Mouse (Mus musculus) skeletal muscle tissue, adult 2 months (tissue): ENCODE results near the gene Mxd4.

Source experiments
- DNase-seq: peaks from one replicate; pipeline ENCODE4 v3.0.0-alpha.2; 2012; ENCODE audit warnings: low read depth, low spot score

The Mxd4 gene

GRCm38 (mm10) chr5:34197243-34197642 lies 9.7 kb upstream of the Mxd4 start:
- no peak for DNase-seq

DNA sequence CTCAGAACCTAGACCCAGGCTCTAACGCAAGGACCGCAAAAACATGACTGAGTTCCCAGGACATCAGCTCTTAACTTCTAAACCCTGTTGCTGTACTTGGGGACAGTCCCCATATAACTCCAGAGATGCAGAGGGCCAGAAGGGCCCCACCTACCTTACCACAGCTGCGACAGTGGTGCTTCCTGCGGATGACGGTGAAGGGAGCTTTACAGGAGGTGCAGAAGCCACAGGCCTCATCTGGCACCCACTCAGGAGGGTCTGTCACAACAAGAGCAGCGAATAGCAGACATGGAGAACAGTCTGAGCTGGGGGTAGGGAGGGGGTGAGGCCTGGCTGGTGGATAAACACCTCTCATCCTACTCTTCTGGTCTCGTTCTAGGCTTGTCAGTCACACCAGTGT lies 8.9 kb upstream of the Mxd4 start:
- DNase-seq: no peak

DNA sequence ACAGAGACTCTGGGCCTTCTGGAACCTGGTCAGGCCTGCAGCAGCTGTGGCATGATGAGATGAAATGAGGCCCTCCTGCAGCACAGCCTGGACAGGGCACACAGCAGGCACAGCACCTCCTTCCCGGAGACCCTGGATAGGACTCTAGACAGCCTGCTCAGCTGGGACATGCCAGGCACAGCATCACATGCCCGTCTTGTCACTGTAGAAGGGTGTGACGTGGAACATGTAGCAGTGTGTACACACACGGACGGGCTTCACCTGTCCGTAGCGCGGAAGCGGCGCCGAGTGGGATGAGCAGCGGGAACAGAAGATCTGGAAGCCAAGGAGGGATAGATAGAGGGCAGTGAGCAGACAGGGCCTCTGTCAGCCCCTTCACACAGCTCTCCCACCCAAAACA lies 8.3 kb upstream of the Mxd4 start:
- no peak for DNase-seq

DNA sequence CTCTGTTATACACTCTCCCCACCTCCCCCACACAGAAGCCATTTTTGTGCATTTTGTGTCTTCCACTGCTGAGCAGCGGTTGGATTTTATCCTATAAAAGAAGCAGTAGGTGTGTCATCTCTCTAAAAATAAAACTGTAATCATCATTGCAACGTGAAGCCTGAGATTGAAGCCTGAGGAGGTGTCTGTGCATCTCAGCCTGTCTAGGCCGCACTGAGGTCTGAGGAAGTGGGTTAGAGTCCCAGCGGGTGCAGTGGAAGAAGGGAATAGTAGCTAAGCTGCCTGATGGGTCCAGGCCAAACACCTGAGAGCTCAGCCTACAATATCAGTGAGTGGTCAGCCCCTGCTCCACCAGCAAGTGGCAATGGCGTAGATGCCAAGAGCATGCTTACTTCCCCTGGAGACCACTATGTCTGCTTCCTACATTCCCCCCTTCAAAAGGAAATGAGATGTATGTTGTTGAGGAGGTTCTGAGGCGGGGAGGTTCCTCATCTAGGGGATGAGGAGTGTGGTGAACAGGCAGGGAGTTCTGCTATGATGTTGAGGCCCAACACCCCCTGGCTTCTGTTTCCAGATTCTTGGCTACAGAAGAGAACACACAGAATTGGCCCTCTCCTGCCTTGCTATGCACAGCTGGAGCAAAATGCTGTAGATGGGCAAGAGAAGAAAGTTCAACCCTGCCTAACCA lies 7.6 kb upstream of the Mxd4 start:
- no peak for DNase-seq

- no peak for DNase-seq
Measured at GRCm38 (mm10) chr5:34194426-34194825, 6.9 kb upstream of the Mxd4 start.

DNA sequence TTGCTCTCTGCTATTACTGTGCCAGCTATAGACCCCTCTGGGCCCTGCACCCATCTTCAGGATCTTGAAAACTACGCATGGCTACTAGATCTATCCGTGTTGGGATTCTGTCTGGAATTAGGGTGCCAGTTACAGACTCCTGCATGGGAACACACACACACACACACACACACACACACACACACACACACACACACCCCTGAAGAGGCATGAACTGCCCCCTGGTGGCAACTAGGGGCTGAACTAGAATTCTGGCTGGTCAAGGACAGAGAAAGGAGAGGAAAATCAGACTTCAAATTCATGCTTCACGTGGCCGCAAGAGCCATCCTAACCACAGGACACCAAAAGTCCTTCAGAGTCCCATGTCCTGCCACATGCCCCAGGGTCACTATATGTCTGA lies 4.3 kb upstream of the Mxd4 start:
- DNase-seq: no peak

GRCm38 (mm10) chr5:34191021-34191420 lies 3.5 kb upstream of the Mxd4 start:
- DNase-seq: no peak

DNA sequence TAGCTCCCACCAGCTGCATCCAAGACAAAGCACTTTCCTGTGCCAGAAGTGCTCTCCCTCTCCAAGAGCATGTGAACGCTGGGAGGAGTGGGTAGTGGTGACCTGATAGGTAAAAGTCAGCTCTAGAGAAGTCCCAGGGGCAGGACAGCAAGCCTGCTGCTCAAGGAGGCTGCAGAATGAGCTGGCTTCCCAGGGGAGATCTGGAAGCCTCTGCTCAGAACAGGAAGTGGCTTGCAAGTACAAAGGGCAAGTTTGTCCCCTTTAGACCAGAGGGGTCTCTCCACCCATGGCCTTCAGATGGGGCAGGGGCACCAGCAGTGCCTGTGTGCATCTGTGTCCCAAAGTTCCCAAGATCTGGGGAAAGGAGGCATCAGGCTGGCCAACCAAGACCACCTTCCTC lies 2.0 kb upstream of the Mxd4 start:
- no peak for DNase-seq

DNA sequence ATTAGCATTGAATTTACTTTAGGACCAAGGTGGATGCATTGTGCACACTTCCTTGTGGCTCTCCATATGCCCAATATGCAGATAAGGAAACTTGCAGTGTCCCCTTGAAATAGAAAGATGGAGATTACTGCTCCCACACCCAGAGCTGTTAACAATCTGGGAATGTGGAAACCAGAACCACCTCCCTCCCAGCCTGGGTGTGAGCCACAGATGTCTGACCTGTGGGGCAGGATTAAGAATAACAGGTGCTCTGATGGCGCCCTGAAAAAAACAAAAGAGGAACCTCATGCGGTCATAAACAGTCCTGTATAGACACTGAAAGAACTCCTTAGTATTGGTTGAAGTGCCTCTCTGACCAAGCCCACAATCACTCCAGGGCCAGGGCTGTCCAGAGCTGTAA lies 1.3 kb upstream of the Mxd4 start:
- no peak for DNase-seq

DNA sequence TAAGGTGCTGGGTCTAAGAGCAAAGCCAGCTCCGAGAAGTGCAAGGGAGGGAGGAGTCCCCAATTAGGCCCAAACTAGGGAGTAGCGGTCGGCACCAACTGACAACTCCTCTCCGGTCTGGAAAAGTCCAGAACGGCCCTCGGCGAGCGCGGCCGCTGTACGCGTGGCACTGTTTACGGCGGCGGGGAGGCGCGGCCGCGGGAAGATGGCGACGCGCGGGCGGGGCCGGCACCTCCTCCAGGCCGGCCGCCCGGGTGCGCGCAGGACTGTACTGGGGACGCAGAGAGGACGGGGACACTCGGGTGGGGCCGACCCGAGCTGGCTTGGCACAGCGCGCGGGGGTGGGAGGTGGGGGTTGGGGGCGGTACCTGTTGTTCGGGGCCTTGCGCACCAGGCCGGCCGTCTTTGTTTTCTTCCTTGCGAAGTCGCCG lies 544 bp downstream of the Mxd4 start:
- no peak for DNase-seq

DNA sequence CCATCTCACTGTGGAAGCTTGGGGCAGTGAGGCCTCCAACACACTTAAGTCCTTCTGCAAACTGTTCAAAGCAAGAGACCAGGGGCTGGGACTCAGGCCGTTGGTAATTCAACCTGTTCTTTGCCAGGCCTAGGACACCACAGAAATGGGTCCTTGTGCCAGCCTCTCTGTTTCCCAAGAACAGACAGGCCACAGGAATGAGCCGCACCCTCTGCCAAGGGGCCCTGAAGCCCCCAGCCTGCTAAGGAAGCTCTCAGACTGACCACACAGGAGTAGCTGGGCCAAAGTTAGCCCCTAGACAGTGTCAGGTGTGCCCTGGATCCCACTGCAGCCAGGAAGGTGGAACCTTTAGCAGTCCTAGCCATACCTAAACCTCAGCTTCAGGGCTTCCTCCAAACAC lies 1.1 kb downstream of the Mxd4 start:
- no peak for DNase-seq

- DNase-seq: no peak
Measured at GRCm38 (mm10) chr5:34185791-34186190, 1.7 kb downstream of the Mxd4 start.

DNA sequence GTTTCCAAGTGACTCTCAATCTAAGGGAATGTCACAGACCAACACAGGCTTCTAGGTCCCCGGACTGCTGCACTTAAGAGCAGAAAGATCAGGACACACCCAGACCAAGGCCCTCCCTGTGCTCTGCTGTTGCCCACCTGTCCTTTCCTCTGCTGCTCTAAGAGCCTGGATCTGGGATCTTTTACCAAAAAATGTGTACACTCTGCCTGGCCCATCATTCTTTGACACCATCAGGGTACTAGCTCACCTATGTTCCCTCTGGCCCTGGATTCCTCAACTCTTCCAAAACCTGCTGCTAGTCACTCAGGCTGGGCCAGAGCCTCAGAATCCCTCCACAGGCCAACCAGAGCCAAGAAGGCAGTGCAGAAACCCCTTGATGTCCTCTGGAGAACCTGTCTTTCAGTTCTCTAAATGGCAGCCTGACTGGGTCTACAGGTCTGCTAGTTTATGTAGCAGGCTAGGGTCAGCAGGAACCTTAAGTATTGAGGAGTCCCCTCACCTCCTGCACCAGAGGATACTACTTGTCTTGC lies 2.4 kb downstream of the Mxd4 start:
- no peak for DNase-seq

GRCm38 (mm10) chr5:34183976-34184375 lies 3.5 kb downstream of the Mxd4 start:
- no peak for DNase-seq

DNA sequence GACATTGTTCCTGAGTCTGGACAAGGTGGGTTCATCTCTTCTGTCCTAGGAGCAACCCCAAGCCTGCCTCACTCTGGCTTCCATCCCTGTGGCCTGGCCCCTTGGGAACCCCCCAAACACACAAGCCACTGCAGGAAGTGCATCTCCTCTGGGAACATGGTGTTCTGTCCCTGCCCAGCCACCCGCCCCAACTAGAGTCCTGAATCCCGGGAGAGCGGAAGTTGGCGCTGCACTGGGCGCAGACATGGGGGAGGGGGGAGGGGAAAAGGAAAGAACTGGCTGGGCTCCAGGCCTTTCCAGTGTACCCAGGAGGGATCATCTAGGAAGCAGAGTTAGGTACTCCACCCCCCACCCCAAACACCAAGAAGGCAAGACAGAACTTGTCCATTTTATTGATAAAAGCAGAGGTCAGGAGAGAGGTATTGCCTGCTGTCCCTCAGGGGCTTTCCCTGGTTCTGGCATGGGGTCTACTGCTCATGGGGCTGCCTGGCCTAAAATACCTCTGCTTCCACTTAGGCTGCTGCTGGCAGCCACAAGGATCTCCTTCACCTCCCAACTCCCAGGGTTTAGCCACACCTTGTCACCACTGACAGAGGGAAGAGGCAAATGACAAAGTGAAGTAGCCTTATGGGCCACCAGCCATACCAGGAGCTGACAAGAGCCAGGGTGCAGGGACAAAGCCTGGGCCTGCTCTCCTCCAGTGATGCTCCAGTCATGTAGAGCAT lies 4.2 kb downstream of the Mxd4 start:
- no peak for DNase-seq

GRCm38 (mm10) chr5:34182486-34182885 lies 5.0 kb downstream of the Mxd4 start:
- no peak for DNase-seq

DNA sequence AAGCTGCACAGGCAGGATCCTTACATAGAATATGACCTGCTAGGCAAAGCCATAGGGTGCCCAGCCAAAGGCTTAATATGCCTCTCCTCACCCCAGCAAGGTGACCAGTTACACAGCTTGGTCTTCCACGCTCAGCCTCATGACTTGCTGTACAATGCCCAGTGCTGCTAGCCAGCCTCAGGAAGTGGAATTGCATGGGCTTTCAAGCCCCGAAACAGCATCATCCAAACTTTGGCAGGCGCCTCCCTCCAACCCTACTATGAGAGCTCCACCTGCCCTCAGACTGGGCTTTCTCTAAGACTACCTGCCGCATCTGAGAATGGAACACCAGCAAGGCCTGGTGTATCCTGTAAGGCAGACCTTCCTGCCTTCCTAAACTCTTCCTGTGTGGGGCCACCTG lies 9.7 kb downstream of the Mxd4 start:
- no peak for DNase-seq

- DNase-seq: no peak
Measured at GRCm38 (mm10) chr5:34177091-34177490, 10.4 kb downstream of the Mxd4 start.

- DNase-seq: no peak
Measured at GRCm38 (mm10) chr5:34176691-34177090, 10.8 kb downstream of the Mxd4 start.

DNA sequence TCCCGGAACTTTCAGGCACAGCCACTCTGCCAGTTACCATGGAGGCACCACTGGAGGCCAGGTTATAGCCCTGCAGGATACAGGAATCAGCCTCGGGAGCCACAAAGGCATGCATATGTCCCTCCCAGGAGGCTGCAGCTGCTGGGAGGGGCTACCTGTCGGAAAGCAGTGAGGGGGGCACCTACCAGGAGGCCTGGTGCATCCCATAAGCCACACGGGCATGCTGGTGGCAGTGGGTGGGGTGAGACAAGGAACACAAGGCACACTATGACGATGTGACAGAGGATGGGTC lies 12.2 kb downstream of the Mxd4 start:
- no peak for DNase-seq

DNA sequence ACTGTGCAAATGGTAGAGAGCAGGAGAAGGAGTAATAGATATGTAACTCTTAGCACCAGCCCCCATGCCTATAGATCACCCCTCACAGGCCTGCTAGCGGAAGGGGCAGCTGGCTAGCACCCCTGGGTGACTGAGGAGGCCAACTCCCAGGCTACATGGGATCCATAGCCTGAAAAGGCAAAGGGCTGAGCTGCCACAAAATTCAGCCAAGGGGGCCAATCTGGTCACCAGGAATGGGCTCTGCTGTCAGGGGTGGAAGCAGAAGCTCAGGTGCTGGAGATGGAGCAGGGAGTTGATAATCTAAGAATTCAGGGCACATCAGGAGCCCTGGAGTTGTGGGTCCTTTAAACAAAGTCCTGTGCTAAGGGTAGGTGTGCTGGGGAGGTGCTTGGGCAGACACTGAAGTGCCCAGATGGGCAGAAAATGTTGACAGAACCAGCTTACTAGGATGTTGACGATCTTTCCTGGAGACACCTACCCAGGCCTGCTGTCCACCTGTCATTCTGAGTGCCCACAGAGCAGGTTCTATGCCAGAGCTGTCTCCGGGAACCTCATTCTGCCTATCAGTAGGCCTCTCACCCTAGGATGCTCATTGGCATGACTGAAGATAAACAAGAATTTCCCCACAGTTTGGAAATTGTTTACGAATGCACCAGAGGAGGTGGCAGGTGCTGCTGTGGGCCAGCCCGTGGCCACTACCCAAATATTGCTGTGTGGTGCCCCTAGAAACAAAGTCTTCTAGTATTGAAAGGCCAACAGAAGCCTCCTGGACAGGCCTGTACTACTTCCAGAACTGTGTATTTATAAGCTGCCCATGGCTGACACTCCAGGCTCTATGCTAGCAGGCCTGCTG lies 12.7 kb downstream of the Mxd4 start:
- DNase-seq: no peak

GRCm38 (mm10) chr5:34174021-34174420 lies 13.5 kb downstream of the Mxd4 start:
- DNase-seq: no peak

DNA sequence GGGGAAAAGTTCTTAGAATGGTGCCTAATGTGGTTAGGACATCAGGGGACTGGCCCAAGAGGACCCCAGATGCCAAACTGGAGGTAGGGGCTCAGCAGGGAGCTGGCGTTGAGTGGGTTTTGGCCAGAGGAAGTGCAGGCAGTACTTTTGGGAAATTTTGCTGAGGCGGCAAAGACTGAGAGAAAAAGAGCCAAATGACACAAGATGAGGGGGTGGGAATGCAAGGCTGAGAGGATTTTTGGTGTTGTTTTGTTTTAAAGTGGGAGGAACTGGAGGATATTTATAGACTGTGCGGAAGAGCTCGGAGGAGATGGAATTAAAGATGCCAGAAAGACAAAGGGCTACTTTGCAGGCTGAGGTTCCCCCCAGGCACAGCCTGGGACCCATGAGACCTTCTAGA lies 16.8 kb downstream of the Mxd4 start:
- no peak for DNase-seq
